ENCODE assay signal across 27 mouse cellular contexts in genomic region chr10:68236956-68237455, GRCm38 (mm10). TPM values are rescaled to one million over a fixed set of nuclear protein-coding genes. Genes with fewer than 3 reads are reported as not detected.
DNase-seq lines count a peak whose midpoint lies in the region; ATAC-seq and TF ChIP-seq lines count a peak whose summit lies in the region.
"Had no signal": no experiment of that assay in that cellular context is flagged by ENCODE, and none has a peak within 500 bp of the region (broad histone marks: within the 10 kb centered on the region; RNA-seq: fewer than 3 reads in every experiment).

No protein-coding gene starts in this region.

- peak overlapping the region; percentile 9; the same call in 1 of the 2 replicates for H3K27ac ChIP-seq in kidney, embryonic 14.5 days (ENCODE audit: low read depth, low read length)
- H3K27ac ChIP-seq in kidney, adult 2 months (ENCODE audit: insufficient read depth, low read depth, low read length): no peak overlapping the region
- H3K27ac ChIP-seq in lung, embryonic 15.5 days: peak overlapping the region; percentile 12; the same call in 1 of the 2 replicates
- H3K27ac ChIP-seq in intestine, embryonic 15.5 days: no peak overlapping the region
- peak overlapping the region; percentile 70 for H3K27ac ChIP-seq in stomach, embryonic 16.5 days (ENCODE audit: low read length)
- H3K27ac ChIP-seq: forebrain, embryonic 13.5 days; heart, embryonic 13.5 days; hindbrain, embryonic 14.5 days; liver, embryonic 14.5 days; midbrain, embryonic 12.5 days; neural tube, embryonic 13.5 days had no signal

- 71% methylated on average over 14 of the region's 14 CpGs for WGBS in kidney, embryonic 14.5 days
- WGBS in kidney, adult 2 months: 82% methylated on average over 14 of the region's 14 CpGs
- 71% methylated on average over 14 of the region's 14 CpGs for WGBS in lung, embryonic 15.5 days
- WGBS in intestine, embryonic 15.5 days: 73% methylated on average over 14 of the region's 14 CpGs
- 60% methylated on average over 14 of the region's 14 CpGs for WGBS in stomach, embryonic 16.5 days

- TF ChIP-seq POLR2A in kidney, adult 2 months (IDR thresholded peaks at IDR 0.05; ENCODE audit: low read depth, low read length): no peak

- 0 out of 2 replicates have a peak overlapping the region, but pooled peaks have one; percentile 7 for H3K9ac ChIP-seq in kidney, embryonic 14.5 days (ENCODE audit: low read depth, low read length)
- H3K9ac ChIP-seq in lung, embryonic 15.5 days: no peak overlapping the region
- H3K9ac ChIP-seq in intestine, embryonic 15.5 days: no peak overlapping the region
- peak overlapping the region; percentile 50; the same call in 1 of the 2 replicates for H3K9ac ChIP-seq in stomach, embryonic 16.5 days (ENCODE audit: low read length)
- H3K9ac ChIP-seq: forebrain, embryonic 13.5 days; heart, embryonic 13.5 days; hindbrain, embryonic 14.5 days; liver, embryonic 14.5 days; midbrain, embryonic 12.5 days; neural tube, embryonic 13.5 days had no signal

- ATAC-seq in kidney, embryonic 14.5 days (ENCODE audit: low FRiP score, low TSS enrichment): 0 out of 2 replicates have a peak, but pooled peaks have one; percentile 32
- no peak for ATAC-seq in lung, embryonic 15.5 days (ENCODE audit: borderline replicate concordance, extremely low read depth, low FRiP score, low TSS enrichment)
- ATAC-seq in intestine, embryonic 15.5 days: 0 out of 2 replicates have a peak, but pooled peaks have one; percentile 24
- ATAC-seq in stomach, embryonic 16.5 days (ENCODE audit: insufficient read depth, low FRiP score): peak; percentile 76
- ATAC-seq in cerebellum, adult (ENCODE audit: insufficient number of reproducible peaks, low FRiP score, low TSS enrichment): no peak
- ATAC-seq: forebrain, embryonic 13.5 days; inflammation-experienced regulatory T-cells, adult 6 months; Patski had no signal

- no peak overlapping the region for H3K4me3 ChIP-seq in kidney, embryonic 14.5 days (ENCODE audit: low read length)
- no peak overlapping the region for H3K4me3 ChIP-seq in kidney, adult 2 months (ENCODE audit: insufficient read depth, low read depth, low read length)
- no peak overlapping the region for H3K4me3 ChIP-seq in lung, embryonic 15.5 days
- H3K4me3 ChIP-seq in intestine, embryonic 15.5 days (replicated peaks): no peak overlapping the region
- 0 out of 2 replicates have a peak overlapping the region, but pooled peaks have one; percentile 2 for H3K4me3 ChIP-seq in stomach, embryonic 16.5 days (replicated peaks; ENCODE audit: low read length)
- H3K4me3 ChIP-seq: forebrain, embryonic 13.5 days; heart, embryonic 13.5 days; midbrain, embryonic 12.5 days; neural tube, embryonic 13.5 days had no signal

- DNase-seq in kidney, adult 2 months: no peak
- DNase-seq in lung, adult 18-20 months: no peak
- no peak for DNase-seq in retina, embryonic 14.5 days (ENCODE audit: low spot score)
- DNase-seq: adrenal gland, postnatal 25 days; cerebellum, adult 18-20 months; cerebellum, postnatal 10 days; gastrocnemius, postnatal 10 days; heart, postnatal 10 days; kidney, adult 9 months; layer of hippocampus, postnatal 36 days; left cerebral cortex, postnatal 4 days; liver; lung, postnatal 36 days; right cerebral cortex, postnatal 25 days had no signal

- H3K4me1 ChIP-seq in kidney, embryonic 14.5 days (ENCODE audit: control insufficient read depth, insufficient read depth, low read length): peaks cover 7% of the 10 kb centered on the region
- peaks cover 16% of the 10 kb centered on the region for H3K4me1 ChIP-seq in kidney, adult 2 months (ENCODE audit: control insufficient read depth, insufficient read depth, low read length)
- H3K4me1 ChIP-seq in lung, embryonic 15.5 days: peaks cover 28% of the 10 kb centered on the region
- peaks cover 5% of the 10 kb centered on the region; the same call in 1 of the 2 replicates for H3K4me1 ChIP-seq in intestine, embryonic 15.5 days (replicated peaks)
- H3K4me1 ChIP-seq in stomach, embryonic 16.5 days (ENCODE audit: control insufficient read depth, insufficient read depth, low read length): peaks cover 16% of the 10 kb centered on the region

- H3K9me3 ChIP-seq in kidney, embryonic 14.5 days (ENCODE audit: control insufficient read depth, low read length): no peaks in the 10 kb centered on the region
- no peaks in the 10 kb centered on the region for H3K9me3 ChIP-seq in lung, embryonic 15.5 days
- H3K9me3 ChIP-seq in intestine, embryonic 15.5 days: no peaks in the 10 kb centered on the region
- H3K9me3 ChIP-seq in stomach, embryonic 16.5 days (replicated peaks; ENCODE audit: control insufficient read depth, low read length): no peaks in the 10 kb centered on the region
- H3K9me3 ChIP-seq: forebrain, embryonic 13.5 days; heart, embryonic 13.5 days; midbrain, embryonic 12.5 days; neural tube, embryonic 13.5 days had no signal

- no peaks in the 10 kb centered on the region for H3K27me3 ChIP-seq in kidney, embryonic 14.5 days (ENCODE audit: control insufficient read depth, insufficient read depth, low read length)
- H3K27me3 ChIP-seq in kidney, adult 2 months (replicated peaks; ENCODE audit: control insufficient read depth, insufficient read depth, low read length): no peaks in the 10 kb centered on the region
- H3K27me3 ChIP-seq in lung, embryonic 15.5 days: no peaks in the 10 kb centered on the region
- no peaks in the 10 kb centered on the region for H3K27me3 ChIP-seq in intestine, embryonic 15.5 days (replicated peaks)
- H3K27me3 ChIP-seq in stomach, embryonic 16.5 days (ENCODE audit: control insufficient read depth, insufficient read depth, low read length): no peaks in the 10 kb centered on the region
- H3K27me3 ChIP-seq: forebrain, embryonic 13.5 days; heart, embryonic 13.5 days; midbrain, embryonic 12.5 days; neural tube, embryonic 13.5 days; Patski had no signal

- peaks cover 36% of the 10 kb centered on the region for H3K36me3 ChIP-seq in kidney, embryonic 14.5 days (ENCODE audit: control insufficient read depth, insufficient read depth, low read length)
- H3K36me3 ChIP-seq in kidney, adult 2 months (ENCODE audit: control insufficient read depth, insufficient read depth, low read length): peaks cover 1% of the 10 kb centered on the region; the same call in 1 of the 2 replicates
- peaks cover 23% of the 10 kb centered on the region for H3K36me3 ChIP-seq in lung, embryonic 15.5 days
- no peaks in the 10 kb centered on the region; the same call in 1 of the 2 replicates for H3K36me3 ChIP-seq in intestine, embryonic 15.5 days
- peaks cover 6% of the 10 kb centered on the region; the same call in 1 of the 2 replicates for H3K36me3 ChIP-seq in stomach, embryonic 16.5 days (ENCODE audit: control insufficient read depth, insufficient read depth, low read length)

- TF ChIP-seq CTCF in kidney, adult 2 months (conservative IDR thresholded peaks at IDR 0.05; ENCODE audit: insufficient read depth, insufficient read length, low read depth, low read length): no peak

- H3K4me2 ChIP-seq in kidney, embryonic 14.5 days (replicated peaks; ENCODE audit: low read depth, low read length): no peak overlapping the region
- no peak overlapping the region for H3K4me2 ChIP-seq in lung, embryonic 15.5 days
- no peak overlapping the region for H3K4me2 ChIP-seq in intestine, embryonic 15.5 days (replicated peaks)
- H3K4me2 ChIP-seq in stomach, embryonic 16.5 days (ENCODE audit: low read depth, low read length): peak overlapping the region; percentile 35
- H3K4me2 ChIP-seq: forebrain, embryonic 13.5 days; heart, embryonic 13.5 days; hindbrain, embryonic 14.5 days; midbrain, embryonic 12.5 days; neural tube, embryonic 13.5 days had no signal

RNA-seq across cellular contexts. Expression of gene Arid5b, which starts 41.5 kb away (rescaled TPM):
- polyA plus RNA-seq in kidney, embryonic 14.5 days (2014; fragmentation: Nextera tagmentation; extraction: Ambion mirVana): 36.1 and 42.9 TPM in 2 replicates
- polyA plus RNA-seq in kidney, adult 2 months (2012; rRNA removed): 7.7 and 8.6 TPM in 2 replicates
- polyA plus RNA-seq in lung, embryonic 15.5 days (2015; fragmentation: Nextera tagmentation; extraction: Ambion mirVana): 36.7 and 39.1 TPM in 2 replicates
- polyA plus RNA-seq in intestine, embryonic 15.5 days (2015; fragmentation: Nextera tagmentation; extraction: Ambion mirVana): 27.2 and 29.0 TPM in 2 replicates
- polyA plus RNA-seq in stomach, embryonic 16.5 days (2015; fragmentation: Nextera tagmentation; extraction: Ambion mirVana): 30.3 and 33.6 TPM in 2 replicates

Comparison
In these comparisons a context has a peak if more than half of its experiments do, and no peak if none do; other contexts are left out.
1. H3K27ac ChIP-seq: peak in kidney, embryonic 14.5 days (single experiment), lung, embryonic 15.5 days (single experiment) and stomach, embryonic 16.5 days (single experiment); none in kidney, adult 2 months (single experiment) and intestine, embryonic 15.5 days (single experiment).
2. ATAC-seq: peak in kidney, embryonic 14.5 days (single experiment), intestine, embryonic 15.5 days (single experiment) and stomach, embryonic 16.5 days (single experiment); none in lung, embryonic 15.5 days (single experiment) and cerebellum, adult (single experiment).
3. H3K9ac ChIP-seq: peak in kidney, embryonic 14.5 days (single experiment) and stomach, embryonic 16.5 days (single experiment); none in lung, embryonic 15.5 days (single experiment) and intestine, embryonic 15.5 days (single experiment).